Mouse (Mus musculus) C2C12 (cell line): Measurements from ENCODE around the gene Col13a1.

ENCODE experiments used
- CTCF ChIP-seq: IDR thresholded peaks from one replicate; pipeline ENCODE4 v1.5.1; 2011; ENCODE audit not compliant: control insufficient read depth, insufficient read depth, insufficient read length
- FOSL1 ChIP-seq: IDR thresholded peaks from one replicate; pipeline ENCODE4 v1.8.0; 2011; ENCODE audit warnings: mild to moderate bottlenecking, low read length; ENCODE audit not compliant: poor library complexity, insufficient read depth, severe bottlenecking
- MAX ChIP-seq: IDR thresholded peaks from one replicate; pipeline ENCODE4 v1.6.1; 2011; ENCODE audit warnings: mild to moderate bottlenecking, control low read depth
- MYOD1 ChIP-seq: IDR thresholded peaks from one replicate; pipeline ENCODE4 v1.6.1; 2011; ENCODE audit warnings: low read depth; ENCODE audit not compliant: control insufficient read depth, insufficient read length

GRCm38 (mm10) chr10:61917066-61917465 is 61.8 kb downstream of the Col13a1 start:
- TF ChIP-seq MYOD1 (no peak), CTCF (no peak), MAX (no peak), FOSL1 (no peak)
